Mouse (Mus musculus) heart, adult 9 months (tissue): ENCODE measurements around the gene Rdh9.

Source experiments
- DNase-seq, 2 experiments: peaks; one replicate each; pipeline ENCODE4 v3.0.0; 2022; ENCODE audit warnings: low spot score in 2 of 2

The Rdh9 gene

DNA sequence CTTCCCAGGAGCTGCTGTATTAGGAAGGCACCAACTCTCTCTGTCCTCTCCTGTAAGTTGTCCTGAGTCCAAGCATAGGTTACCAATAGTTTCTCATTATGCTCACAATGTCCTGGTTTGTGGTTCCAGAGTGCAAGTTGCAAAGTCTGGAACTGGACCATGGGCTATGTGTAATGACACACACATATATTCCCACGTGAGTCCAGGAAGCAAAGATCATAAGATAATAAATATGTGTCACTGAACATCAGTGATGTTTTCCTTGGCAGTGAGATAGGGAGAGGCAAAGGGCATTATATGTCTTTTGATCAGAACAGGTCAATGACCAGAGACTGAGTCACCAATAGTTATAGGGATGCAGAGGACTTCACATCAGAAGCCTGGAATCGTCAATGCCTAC, at the start of gene Rdh9:
TSS of gene Rdh9 (plus strand) at position 376 of the 400 bp plus-strand sequence.
- DNase-seq = no peak

DNA sequence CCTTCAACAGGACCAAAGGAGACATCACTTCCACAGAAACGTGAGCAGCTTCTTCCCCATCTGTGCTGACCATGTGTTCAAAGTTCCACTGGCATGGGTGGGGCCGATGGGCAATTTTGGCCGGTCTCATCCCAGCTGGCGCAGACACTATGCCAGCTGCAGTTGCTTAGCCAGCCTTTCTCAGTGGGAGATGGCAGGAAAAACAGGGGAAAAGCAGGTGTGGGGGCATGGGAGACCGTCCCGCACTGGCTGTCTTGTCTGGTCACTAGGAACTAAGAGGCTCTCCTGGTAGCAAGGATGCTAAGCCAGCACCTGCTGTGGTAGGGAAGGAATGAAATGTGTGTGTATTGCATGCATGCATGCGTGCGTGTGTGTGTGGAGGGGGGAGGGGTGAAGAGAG, 47.7 kb upstream of the Rdh9 start:
- no peak for DNase-seq

DNA sequence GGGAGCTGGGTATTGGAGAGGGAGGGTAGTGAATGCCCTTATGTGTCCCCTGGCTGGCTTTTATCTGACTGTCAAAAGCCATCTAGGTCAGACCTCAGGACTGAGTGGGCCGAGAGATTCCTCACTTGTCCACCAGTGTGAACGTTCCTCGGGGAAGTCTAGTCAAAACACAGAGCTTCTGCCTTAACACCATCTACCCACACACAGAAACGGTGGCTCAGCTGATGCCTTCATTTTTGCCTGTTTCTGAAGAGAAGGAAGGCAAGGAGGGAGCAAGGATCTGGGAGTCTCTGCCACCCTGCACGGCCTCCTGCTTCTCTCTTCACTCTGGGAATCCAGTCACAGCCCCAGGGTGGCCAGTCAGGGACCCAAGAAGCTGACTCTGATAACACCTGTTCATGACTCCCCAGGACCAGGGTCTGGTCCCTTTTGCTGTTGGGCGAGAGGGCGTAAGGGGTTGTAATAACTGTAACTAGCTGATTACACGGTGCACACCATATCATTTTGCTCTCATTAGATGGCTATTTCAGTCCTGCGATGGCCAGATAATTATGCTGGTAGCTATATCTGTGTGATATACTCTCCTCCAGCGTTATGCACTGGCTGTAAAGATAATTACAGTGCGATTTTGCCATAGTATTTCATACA, 45.8 kb upstream of the Rdh9 start:
- DNase-seq = no peak

DNA sequence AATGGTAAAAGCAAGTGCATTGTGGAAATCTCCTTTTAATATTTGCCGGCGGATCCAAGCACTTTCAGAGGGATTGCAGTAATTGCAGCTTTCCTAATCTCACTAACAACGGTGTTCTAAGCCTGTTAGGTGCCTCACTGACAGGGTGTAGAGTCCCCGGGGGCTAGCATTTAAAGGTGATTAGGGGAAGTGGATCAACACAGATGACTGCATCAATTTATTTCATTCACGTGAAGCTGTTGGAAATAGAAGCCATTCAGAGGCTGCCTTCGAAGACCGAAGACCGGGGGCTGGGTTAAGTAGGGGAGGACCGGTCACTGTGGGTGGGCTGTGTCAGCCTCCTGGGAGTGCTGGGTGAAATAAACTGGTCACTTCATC, 45.3 kb upstream of the Rdh9 start:
- DNase-seq = no peak

DNA sequence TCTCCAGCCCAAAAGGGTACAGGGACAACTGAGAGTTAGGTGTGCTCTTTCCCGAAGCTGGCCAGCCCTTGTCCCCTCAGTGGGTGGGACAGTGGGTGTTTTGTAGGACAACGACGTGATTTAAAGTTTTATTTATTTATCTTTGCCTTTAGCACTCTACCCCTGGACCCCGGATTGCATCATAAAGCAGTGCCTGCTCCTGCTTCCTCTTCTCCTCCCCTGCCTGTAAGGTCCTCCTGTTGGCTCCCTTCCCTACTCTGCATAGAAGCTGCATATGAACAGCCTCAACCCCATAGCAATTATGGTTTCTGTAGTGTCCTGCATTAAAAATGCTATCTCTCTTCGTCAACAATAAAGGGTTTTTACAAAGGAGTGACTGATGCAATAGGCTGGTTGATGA, 44.8 kb upstream of the Rdh9 start:
- no peak for DNase-seq

DNA sequence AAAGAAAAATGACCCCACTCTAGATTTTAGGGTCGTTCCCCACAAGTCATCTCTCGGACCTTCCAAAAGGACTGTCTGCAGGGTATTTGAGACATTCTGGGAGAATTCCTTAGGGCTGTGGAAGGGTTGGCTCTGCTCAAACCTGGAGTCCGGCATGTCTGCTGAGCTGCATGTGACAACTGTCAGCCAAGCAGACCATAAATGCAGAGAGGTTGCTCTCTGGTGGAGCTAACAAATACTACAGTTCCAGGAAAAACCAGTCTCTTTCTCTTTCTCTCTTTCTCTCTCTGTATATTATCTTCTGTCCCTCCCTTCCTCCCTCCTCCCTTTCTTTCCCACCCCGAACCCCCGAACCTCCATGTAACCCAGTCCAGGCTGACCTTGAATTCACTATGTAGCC, 41.8 kb upstream of the Rdh9 start:
- no peak for DNase-seq

DNA sequence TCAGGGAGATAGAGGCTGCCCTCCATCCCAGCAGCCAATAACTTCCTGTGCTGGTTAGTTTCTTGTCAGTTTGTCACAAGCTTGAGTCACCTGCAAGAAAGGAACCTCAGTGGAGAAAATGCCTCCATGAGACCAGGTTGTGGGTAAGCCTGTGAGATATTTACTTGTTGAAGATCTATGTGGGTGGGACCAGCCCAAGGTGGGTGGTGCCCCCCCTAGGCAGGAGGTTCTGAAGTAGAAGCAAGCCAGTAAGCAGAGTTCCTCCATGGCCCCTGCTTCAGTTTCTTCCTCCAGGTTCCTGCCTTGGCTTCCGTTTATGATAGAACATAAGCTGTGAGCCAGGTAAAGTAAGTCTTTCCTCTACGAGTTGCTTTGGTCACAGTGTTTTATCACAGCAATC, 39.9 kb upstream of the Rdh9 start:
- no peak for DNase-seq

DNA sequence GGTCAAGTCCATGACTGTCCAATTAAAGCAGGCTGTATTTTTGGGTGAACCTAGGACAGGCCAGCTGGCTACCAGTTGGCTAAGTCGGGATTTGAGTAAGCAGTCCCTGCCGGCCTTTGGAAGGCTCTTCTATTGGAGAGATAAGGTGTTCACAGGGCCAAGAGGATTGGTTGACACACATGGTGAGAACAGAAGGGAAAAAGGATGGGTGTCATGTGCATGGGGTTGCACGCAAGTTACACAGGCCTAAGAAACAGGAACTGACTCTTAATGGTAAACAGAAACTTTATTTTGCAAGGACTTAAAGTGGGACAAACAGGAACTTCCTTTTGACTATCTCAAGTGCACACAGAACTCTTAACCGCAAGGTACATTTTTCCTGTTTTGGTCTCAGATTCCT, 39.3 kb upstream of the Rdh9 start:
- no peak for DNase-seq

DNA sequence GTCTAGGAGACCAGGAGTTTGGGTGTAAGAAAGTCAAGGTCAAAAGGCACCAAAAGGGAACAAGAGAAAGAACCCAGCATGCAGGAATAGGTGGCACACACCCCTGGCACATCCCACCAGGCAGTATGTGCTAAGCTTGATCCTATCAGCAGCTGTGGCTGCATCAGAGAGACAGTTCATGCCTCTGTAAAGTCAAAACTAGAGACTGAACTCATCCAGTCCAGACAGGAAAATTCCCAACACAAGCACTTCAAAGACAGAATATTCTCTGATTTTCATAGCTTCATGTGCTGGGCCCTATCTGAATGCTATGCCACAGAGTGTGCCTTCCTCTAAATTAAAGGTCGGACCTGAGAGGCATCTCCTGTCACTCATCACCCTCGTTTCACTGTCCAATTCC, 38.6 kb upstream of the Rdh9 start:
- DNase-seq = no peak

DNA sequence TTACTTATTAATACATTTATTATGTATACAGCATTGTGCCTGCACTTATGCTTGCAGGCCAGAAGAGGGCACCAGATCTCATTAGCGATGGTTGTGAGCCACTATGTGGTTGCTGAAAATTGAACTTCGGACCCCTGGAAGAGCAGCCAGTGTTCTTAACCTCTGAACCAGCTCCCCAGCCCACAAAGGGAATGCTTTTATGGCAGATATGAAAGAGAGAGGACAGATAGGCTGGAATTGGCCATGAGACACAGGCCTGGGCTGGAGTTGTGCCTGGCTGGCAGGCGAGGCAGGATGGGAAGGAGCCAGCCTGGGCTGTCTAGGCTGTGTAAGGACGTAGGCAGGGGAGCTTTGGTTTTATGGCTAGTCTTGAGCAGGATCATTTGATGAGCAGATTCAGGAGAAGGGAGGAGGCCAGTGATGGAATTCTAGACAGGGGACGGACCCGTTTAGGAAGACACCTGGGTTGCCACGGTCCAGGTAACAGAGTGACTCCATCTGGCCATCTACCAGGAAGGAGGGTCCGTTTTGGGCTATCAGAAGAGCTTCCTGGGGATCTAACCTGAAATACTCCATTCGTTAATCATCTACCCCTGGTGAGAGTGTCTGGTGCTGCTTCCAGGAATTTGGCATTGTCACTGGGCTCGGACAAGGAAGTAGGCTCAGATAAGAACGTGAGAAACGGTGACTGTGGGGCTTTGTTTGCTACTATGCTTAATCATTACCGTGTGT, 37.9 kb upstream of the Rdh9 start:
- DNase-seq = peak in 1 of 2 experiments; percentile 25

DNA sequence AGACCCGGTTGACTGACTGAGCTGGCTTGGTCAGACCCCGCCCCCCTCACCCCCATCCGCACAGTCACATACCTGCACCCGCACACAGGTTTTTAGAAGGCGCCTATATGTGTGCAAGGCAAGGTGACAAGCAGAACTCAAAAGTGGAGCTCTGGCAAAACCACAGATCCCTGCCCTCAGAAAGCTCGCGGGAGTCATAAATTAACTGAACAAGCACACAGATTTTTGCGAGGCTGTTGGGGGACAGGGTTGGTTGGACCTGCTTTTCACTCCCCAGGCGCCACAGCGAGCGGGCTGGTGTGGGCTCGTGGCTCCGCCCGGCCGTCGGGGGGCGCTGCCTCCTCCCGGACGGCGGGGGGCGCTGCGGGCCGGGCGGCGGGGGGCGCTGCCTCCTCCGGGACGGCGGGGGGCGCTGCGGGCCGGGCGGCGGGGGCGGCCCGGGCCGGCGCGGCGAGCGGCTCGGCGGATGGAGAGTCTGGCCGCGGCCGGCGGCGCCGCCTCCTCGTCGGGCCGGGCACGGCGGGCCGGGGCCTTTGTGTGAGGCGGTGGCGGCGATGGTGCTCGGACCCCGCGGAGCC, 37.0 kb upstream of the Rdh9 start, which contains the start of gene Zbtb39:
TSS of gene Zbtb39 (plus strand) at position 456 of the 578 bp plus-strand sequence.
- DNase-seq = peak; percentile 73 to 75

DNA sequence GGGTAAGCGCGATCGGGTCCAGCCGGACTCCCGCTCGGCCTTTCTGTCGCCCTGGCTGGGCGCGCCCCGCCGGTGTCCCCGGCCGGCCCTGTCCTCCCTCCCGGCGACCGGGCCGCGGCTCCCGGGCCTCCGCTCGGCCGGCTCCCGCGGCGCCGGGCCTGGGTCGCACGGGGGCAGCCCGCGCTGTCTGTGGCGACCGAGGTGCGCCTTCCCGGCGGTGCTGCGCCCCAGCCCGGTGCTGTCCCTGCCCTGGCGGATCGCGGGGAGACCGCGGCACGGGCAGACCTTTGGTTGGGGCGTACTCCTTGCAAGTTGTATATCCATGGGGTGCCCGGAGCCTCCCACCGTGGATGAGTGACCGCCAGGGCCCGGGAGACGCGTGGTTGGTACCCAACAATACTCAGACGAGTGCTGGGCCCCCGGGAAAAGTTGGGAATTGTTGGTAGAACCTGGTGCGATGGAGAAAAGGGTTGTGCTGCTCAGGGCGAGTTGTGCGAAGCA, 36.5 kb upstream of the Rdh9 start:
- DNase-seq = no peak

DNA sequence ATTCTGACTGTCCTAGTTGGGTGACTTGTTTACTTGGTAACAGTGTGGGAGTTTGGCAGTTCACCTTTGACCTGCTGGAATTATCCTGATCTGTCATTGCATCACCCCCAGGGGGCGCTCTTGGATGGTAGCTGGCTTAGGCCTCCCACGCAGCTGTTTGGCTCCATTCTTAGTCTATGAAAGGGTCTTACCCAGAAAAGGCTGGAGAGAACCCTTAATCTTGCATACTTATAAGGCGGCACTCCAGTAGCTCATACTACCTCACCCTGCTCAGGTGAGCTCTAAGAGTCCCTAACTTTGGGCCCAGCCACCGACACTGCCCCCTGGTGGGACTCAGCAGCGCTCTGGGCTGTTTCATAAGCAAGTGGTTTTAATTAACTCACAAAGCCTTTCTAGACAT, 31.5 kb upstream of the Rdh9 start:
- DNase-seq = peak; percentile 29 to 31

DNA sequence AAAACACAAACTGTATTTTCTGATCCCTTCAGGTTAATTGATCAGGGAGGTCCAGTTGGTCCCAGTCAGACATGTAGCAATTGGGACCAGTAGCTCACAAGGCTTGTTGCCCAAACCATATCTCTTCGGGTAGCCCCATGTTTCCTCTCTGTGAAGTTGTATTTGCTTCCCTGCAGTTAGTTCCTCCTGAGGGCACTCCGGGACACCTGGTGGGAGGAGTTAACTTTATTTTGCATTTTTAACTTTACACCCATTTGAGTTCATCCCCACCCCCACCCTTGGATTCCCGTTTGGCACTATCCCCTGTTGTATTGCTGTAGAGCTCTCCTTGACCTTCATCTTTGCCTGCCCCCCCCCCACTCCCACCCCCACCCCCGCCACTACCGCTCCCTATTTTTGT, 30.3 kb upstream of the Rdh9 start:
- DNase-seq = no peak

DNA sequence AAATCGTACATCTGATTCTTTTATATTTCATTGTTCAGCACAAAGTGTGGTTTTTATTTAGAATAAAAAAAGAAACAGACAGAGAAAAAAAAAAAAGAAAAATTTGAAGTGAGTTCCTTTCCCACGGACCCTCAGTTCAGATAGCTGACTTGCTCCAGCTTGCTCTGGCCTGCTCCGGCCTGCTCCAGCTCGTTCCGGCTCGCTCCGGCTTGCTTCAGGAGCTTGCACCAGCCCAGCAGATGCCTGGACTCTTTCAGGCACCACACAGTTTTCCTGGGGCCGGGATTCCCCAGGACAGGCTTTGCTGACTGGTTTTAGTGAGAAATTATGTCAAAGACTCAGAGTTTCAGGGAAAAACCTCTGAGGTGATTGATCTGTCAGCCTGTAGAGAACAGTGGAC, 28.9 kb upstream of the Rdh9 start:
- no peak for DNase-seq

DNA sequence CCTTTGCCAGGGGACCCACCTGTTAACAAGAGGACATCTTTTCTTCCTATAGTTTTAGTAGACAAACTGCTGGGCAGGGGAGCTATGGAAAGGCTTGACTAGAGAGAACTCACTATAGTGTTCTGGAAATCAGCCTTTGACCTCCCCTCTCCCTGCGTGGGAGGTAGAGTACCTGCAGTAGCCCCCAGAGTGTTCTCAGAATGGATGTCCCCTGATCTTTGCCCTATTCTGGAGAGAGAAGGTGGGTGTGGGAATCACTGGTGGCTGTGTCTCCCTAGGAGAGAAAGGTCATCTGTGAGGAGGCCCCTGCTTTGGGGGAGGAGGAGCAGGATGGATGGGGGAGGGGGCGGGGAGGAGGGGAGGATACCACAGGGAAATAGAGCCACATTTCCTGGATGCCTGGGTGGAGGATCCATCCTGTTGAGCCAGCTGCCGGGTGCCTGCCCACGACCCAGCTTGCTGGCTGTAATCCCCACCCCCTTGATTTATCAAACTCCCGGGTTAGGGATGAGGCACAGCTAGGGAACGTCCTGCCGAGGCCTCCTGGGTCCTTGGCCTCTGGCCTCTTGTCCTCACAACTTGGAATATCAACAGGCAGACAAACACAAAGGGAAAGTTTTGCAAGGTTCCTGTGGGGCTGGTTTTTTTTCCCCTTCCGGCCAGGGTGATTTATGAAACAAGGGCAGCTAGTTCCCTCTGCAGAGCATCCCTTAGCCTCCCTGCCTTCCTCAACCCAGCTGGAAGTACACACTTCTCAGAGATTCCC, 27.2 kb upstream of the Rdh9 start:
- DNase-seq = peak; percentile 67 to 78

DNA sequence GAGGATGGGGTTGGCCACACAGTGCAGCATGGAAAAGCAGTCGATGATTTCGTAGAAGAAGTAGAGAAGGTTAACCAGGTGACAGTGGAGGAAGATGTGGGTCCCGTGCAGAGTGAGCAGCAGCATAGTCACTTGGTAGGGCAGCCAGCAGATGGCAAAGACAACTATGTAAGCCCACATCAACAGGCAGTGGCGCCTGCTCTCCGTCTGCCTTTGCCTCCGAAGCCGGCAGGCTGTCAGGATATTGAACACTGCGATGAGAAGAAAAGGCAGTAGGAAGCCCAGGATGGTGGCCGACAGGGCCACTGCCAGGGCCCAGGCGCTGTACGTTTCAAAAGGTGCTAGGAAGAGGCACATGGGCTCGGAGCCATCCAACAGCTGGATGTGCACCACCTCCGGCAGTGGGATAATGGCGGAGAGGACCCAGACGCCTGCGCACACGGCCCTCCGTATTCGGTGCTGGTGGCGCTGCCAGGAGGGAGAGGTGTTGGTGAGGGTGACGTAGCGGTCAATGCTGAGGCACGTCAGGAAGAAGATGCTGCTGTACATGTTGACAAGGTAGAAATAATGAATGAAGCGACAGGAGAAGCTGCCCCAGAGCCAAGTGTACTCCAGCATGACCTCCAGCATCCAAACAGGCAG, 25.9 kb upstream of the Rdh9 start:
- DNase-seq = peak in 1 of 2 experiments; percentile 30

DNA sequence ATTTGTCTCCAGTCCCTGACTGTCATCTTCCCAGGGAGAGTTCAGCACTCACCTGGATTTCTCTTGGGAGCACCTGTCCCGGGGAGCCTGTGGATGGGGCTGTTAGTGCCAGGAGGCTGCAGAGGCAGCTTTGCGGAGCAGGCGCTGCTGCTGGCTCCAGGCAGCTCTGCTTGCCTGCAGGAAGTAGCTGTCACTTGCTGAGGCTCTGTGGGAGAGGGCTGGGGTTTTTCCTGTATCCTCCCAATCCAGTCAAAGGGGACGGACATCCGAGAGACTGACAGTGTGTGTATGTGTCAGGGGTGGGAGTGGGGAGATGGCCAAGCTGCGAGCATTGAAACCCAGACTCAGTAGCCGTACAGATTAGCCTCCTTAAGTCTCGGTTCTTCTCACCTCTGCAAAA, 24.6 kb upstream of the Rdh9 start, which contains the start of gene Gpr182:
TSS of gene Gpr182 (minus strand) at position 185 of the 400 bp plus-strand sequence.
- peak; percentile 45 to 70 for DNase-seq

DNA sequence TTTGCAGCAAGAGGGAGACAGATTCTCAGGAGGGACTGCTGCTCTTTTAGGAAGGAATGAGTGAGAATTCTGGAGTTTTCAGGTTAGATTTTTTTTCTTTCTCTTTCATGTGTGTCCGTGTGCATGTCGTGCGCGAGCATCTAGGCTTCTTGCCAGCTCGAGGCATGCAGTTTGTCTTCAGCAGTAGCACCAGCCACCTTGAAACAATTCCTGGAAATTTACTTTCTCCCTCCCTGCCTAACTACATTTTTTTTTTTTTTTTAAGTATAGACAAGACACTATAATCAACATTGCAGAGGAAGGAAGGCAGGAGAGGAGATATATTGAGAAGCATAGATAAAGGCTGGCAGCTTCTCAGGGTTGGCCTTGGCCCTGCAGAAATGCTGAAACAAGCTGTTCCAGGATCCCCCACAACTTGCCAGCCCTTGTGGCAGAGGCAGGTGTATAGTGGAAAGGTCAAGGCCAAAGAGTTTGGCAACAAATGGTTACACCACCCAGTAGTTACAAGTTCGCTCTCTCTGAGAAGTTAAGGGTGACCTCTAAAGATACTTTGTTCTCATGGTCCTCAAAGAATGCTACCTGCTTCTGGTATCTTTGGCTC, 21.5 kb upstream of the Rdh9 start:
- DNase-seq = peak in 1 of 2 experiments; percentile 33

DNA sequence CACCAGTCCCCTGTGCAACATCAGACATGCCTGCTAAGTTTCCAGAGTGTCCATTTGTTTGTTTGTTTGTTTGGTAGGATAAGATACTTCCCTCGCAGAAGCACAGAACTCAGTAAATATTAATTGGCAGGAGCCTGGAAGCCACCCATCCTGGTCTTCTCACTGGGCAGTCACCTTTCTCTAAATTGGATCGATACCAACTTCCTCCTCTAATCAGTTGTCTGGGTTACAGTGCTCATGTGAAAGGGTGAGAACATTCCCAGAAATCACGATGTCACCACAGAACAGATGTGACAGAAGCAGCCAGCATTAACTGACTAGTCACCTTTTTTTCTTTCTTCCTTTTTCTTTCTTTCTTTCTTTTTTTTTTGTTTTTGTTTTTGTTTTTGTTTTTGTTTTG, 20.9 kb upstream of the Rdh9 start:
- DNase-seq = peak in 1 of 2 experiments; percentile 49
